Comparison of ENCODE assay signal across 9 mouse cellular contexts in genomic region chrX:11621045-11621763, GRCm38 (mm10).
DNase-seq lines count a peak whose midpoint lies in the region; ATAC-seq lines count a peak whose summit lies in the region.
"Had no signal": no experiment of that assay in that cellular context is flagged by ENCODE, and none has a peak within 500 bp of the region (broad histone marks: within the 10 kb centered on the region; RNA-seq: fewer than 3 reads in every experiment).

No protein-coding gene starts in this region.

- H3K4me2 ChIP-seq in limb, embryonic 11.5 days (ENCODE audit: low read depth, severe bottlenecking) = no peak overlapping the region

- H3K9ac ChIP-seq in limb, embryonic 11.5 days (ENCODE audit: low read length) = no peak overlapping the region

- no peak for ATAC-seq in limb, embryonic 11.5 days (ENCODE audit: insufficient number of reproducible peaks, low FRiP score, low TSS enrichment, low read depth)
- ATAC-seq: Patski had no signal

- no peaks in the 10 kb centered on the region for H3K27me3 ChIP-seq in limb, embryonic 11.5 days (ENCODE audit: control insufficient read depth, insufficient read depth, low read length)
- peaks cover 61% of the 10 kb centered on the region for H3K27me3 ChIP-seq in limb, embryonic 10.5 days (ENCODE audit: low read depth, poor library complexity, severe bottlenecking)
- H3K27me3 ChIP-seq: Patski had no signal

- peak; percentile 29 for DNase-seq in limb, embryonic 11.5 days (ENCODE audit: low spot score)
- DNase-seq in limb, embryonic 10.5 days (ENCODE audit: low spot score) = no peak
- peak; percentile 75 for DNase-seq in fibroblast of lung, adult 2 months (ENCODE audit: low read depth)
- peak; percentile 43 to 49 for DNase-seq in heart, postnatal 36 days
- peak; percentile 45 to 57 for DNase-seq in left cerebral cortex, postnatal 14 days (ENCODE audit: low spot score in 2 of 2)
- peak; percentile 64 for DNase-seq in ovary, adult 18-20 months (ENCODE audit: low spot score)
- DNase-seq in B cell, adult 2 months = no peak
- DNase-seq in cerebellum, adult 18-20 months = no peak

- H3K27ac ChIP-seq in limb, embryonic 11.5 days (replicated peaks; ENCODE audit: low read depth, low read length) = no peak overlapping the region
- H3K27ac ChIP-seq in limb, embryonic 10.5 days = no peak overlapping the region

- WGBS in limb, embryonic 11.5 days = 56% methylated on average over 19 of the region's 19 CpGs
- 56% methylated on average over 19 of the region's 19 CpGs for WGBS in limb, embryonic 10.5 days

- H3K4me1 ChIP-seq in limb, embryonic 11.5 days (ENCODE audit: control insufficient read depth, insufficient read depth, low read length) = no peaks in the 10 kb centered on the region
- H3K4me1 ChIP-seq in limb, embryonic 10.5 days = peaks cover 7% of the 10 kb centered on the region

- intact Hi-C loops in heart, postnatal 36 days (cut with DNase I) = no loop called here
- intact Hi-C loops in left cerebral cortex, postnatal 14 days (cut with DNase I) = no loop called here

- no peaks in the 10 kb centered on the region for H3K36me3 ChIP-seq in limb, embryonic 11.5 days (ENCODE audit: control insufficient read depth, insufficient read depth, low read length)
- H3K36me3 ChIP-seq in limb, embryonic 10.5 days = no peaks in the 10 kb centered on the region

- H3K4me3 ChIP-seq in limb, embryonic 11.5 days (ENCODE audit: low read depth, low read length) = no peak overlapping the region
- H3K4me3 ChIP-seq in limb, embryonic 10.5 days = no peak overlapping the region

- no peaks in the 10 kb centered on the region for H3K9me3 ChIP-seq in limb, embryonic 11.5 days (ENCODE audit: control insufficient read depth, low read length)
- H3K9me3 ChIP-seq in limb, embryonic 10.5 days (replicated peaks) = no peaks in the 10 kb centered on the region

Comparison
In these comparisons a context has a peak if more than half of its experiments do, and no peak if none do; other contexts are left out.
1. DNase-seq: peak in limb, embryonic 11.5 days (single experiment), fibroblast of lung, adult 2 months (single experiment), heart, postnatal 36 days (2 of 2), left cerebral cortex, postnatal 14 days (2 of 2) and ovary, adult 18-20 months (single experiment); none in limb, embryonic 10.5 days (single experiment), B cell, adult 2 months (0 of 2) and cerebellum, adult 18-20 months (0 of 2).